Mouse (Mus musculus) kidney, embryonic 15.5 days (tissue): ENCODE results near the gene Tmem209. TPM values are rescaled to one million over a fixed set of nuclear protein-coding genes. Genes with fewer than 3 reads are reported as not detected.

Experiments
- ATAC-seq: fragments of 200-750 bp; cut with Nextera tagmentation; replicated peaks from 2 replicates; pipeline ENCODE4 v1.8.0; 2017; ENCODE audit warnings: moderate TSS enrichment; ENCODE audit not compliant: low FRiP score
- H3K27ac ChIP-seq: fragments of 300-500 bp; sonication (generic); 2 replicates; pipeline ENCODE4 v1.5.1; 2015; ENCODE audit warnings: mild to moderate bottlenecking, inconsistent platforms
- H3K27me3 ChIP-seq: fragments of 300-500 bp; sonication (generic); 2 replicates; pipeline ENCODE4 v1.6.1; 2015; ENCODE audit warnings: inconsistent platforms
- H3K36me3 ChIP-seq: fragments of 300-500 bp; sonication (generic); 2 replicates; pipeline ENCODE4 v1.6.1; 2015; ENCODE audit warnings: inconsistent platforms
- H3K4me1 ChIP-seq: fragments of 300-500 bp; sonication (generic); 2 replicates; pipeline ENCODE4 v1.6.1; 2015; ENCODE audit warnings: inconsistent platforms
- H3K4me2 ChIP-seq: fragments of 300-500 bp; sonication (generic); 2 replicates; pipeline ENCODE4 v1.6.1; 2015; ENCODE audit warnings: moderate library complexity, mild to moderate bottlenecking, inconsistent platforms
- H3K4me3 ChIP-seq: fragments of 300-500 bp; sonication (generic); replicated peaks from 2 replicates; pipeline ENCODE4 v1.5.1; 2015; ENCODE audit warnings: mild to moderate bottlenecking, inconsistent platforms
- H3K9ac ChIP-seq: fragments of 300-500 bp; sonication (generic); 2 replicates; pipeline ENCODE4 v1.6.1; 2015; ENCODE audit warnings: mild to moderate bottlenecking, inconsistent platforms
- H3K9me3 ChIP-seq: fragments of 300-500 bp; sonication (generic); replicated peaks from 2 replicates; pipeline ENCODE4 v1.6.1; 2016; ENCODE audit warnings: inconsistent platforms
- WGBS: fragments of 180-500 bp; shearing (Covaris S2); methylation state at CpG from one replicate; pipeline ENCODE4 v1.1.7; 2015; ENCODE audit warnings: mixed read lengths; 5-methylcytosine and 5-hydroxymethylcytosine counted together
- polyA plus RNA-seq: library from polyadenylated mRNA; unstranded; fragments of >200 nt; fragmentation: Nextera tagmentation; extraction: Ambion mirVana; gene quantifications from 2 replicates; pipeline ENCODE4 v1.2.1, GENCODE M21; 2015

Gene Tmem209
- polyA plus RNA-seq, 1 experiment from 2014 or later = 46.6 TPM

- Histone ChIP-seq H3K9ac (no peak overlapping the region), H3K27me3 (no peaks in the 10 kb centered on the region), H3K36me3 (peaks cover 47% of the 10 kb centered on the region), H3K4me1 (peaks cover 3% of the 10 kb centered on the region; the same call in 1 of the 2 replicates), H3K4me3 (no peak overlapping the region), H3K4me2 (no peak overlapping the region), H3K27ac (0 out of 2 replicates have a peak overlapping the region, but pooled peaks have one; percentile 7), H3K9me3 (no peaks in the 10 kb centered on the region)
- no peak for ATAC-seq
- WGBS = 81% methylated on average over 8 of the region's 8 CpGs
Measured at GRCm38 (mm10) chr6:30477210-30477714, 32.3 kb downstream of the Tmem209 start.

GRCm38 (mm10) chr6:30476025-30476765, 33.4 kb downstream of the Tmem209 start:
- Histone ChIP-seq H3K4me1 (peaks cover 3% of the 10 kb centered on the region; the same call in 1 of the 2 replicates), H3K9ac (no peak overlapping the region), H3K27me3 (no peaks in the 10 kb centered on the region), H3K4me2 (no peak overlapping the region), H3K27ac (no peak overlapping the region), H3K9me3 (no peaks in the 10 kb centered on the region), H3K36me3 (peaks cover 37% of the 10 kb centered on the region), H3K4me3 (no peak overlapping the region)
- no peak for ATAC-seq
- 59% methylated on average over 10 of the region's 10 CpGs for WGBS

- no peaks in the 10 kb centered on the region for H3K27me3 ChIP-seq
- WGBS = 72% methylated on average over 3 of the region's 3 CpGs
Measured at GRCm38 (mm10) chr6:30471706-30472105, 37.9 kb downstream of the Tmem209 start.

GRCm38 (mm10) chr6:30469370-30469769, 40.2 kb downstream of the Tmem209 start:
- Histone ChIP-seq H3K36me3 (no peaks in the 10 kb centered on the region), H3K9me3 (no peaks in the 10 kb centered on the region), H3K9ac (no peak overlapping the region), H3K4me2 (no peak overlapping the region), H3K27me3 (no peaks in the 10 kb centered on the region), H3K27ac (peak overlapping the region; percentile 62), H3K4me3 (no peak overlapping the region), H3K4me1 (peaks cover 46% of the 10 kb centered on the region)
- 76% methylated on average over 12 of the region's 12 CpGs for whole genome bisulfite sequencing
- ATAC-seq = peak; percentile 63; the same call in 1 of the 2 replicates

More at GRCm38 (mm10) chr6:30471706-30472105, 37.9 kb downstream of the Tmem209 start:
- H3K4me2 ChIP-seq = no peak overlapping the region
- H3K36me3 ChIP-seq = no peaks in the 10 kb centered on the region
- no peak overlapping the region for H3K4me3 ChIP-seq
- no peaks in the 10 kb centered on the region for H3K9me3 ChIP-seq
- H3K4me1 ChIP-seq = peaks cover 24% of the 10 kb centered on the region
- no peak overlapping the region for H3K9ac ChIP-seq
- ATAC-seq = no peak
- H3K27ac ChIP-seq = no peak overlapping the region

GRCm38 (mm10) chr6:30468684-30469083, 40.9 kb downstream of the Tmem209 start:
- no peaks in the 10 kb centered on the region for H3K9me3 ChIP-seq
- no peaks in the 10 kb centered on the region for H3K36me3 ChIP-seq
- H3K27me3 ChIP-seq = no peaks in the 10 kb centered on the region
- peaks cover 46% of the 10 kb centered on the region for H3K4me1 ChIP-seq
- no peak overlapping the region for H3K4me3 ChIP-seq
- no peak overlapping the region for H3K9ac ChIP-seq
- peak overlapping the region; percentile 25; the same call in 1 of the 2 replicates for H3K4me2 ChIP-seq
- peak; percentile 68 for ATAC-seq
- peak overlapping the region; percentile 62 for H3K27ac ChIP-seq
- 50% methylated on average over 12 of the region's 12 CpGs for WGBS

- no peak for ATAC-seq
- 64% methylated on average over 1 of the region's 1 CpGs for WGBS
- Histone ChIP-seq H3K9ac (no peak overlapping the region), H3K4me1 (peaks cover 51% of the 10 kb centered on the region), H3K4me2 (no peak overlapping the region), H3K36me3 (no peaks in the 10 kb centered on the region), H3K27ac (no peak overlapping the region), H3K9me3 (no peaks in the 10 kb centered on the region), H3K27me3 (no peaks in the 10 kb centered on the region), H3K4me3 (no peak overlapping the region)
Measured at GRCm38 (mm10) chr6:30468058-30468457, 41.5 kb downstream of the Tmem209 start.

- Histone ChIP-seq H3K27me3 (no peaks in the 10 kb centered on the region), H3K4me3 (no peak overlapping the region), H3K4me2 (no peak overlapping the region), H3K36me3 (no peaks in the 10 kb centered on the region), H3K9me3 (no peaks in the 10 kb centered on the region), H3K4me1 (peaks cover 75% of the 10 kb centered on the region), H3K27ac (no peak overlapping the region), H3K9ac (no peak overlapping the region)
- WGBS = 76% methylated on average over 11 of the region's 11 CpGs
- ATAC-seq = no peak
Measured at GRCm38 (mm10) chr6:30465586-30465985, 44.0 kb downstream of the Tmem209 start.

- Histone ChIP-seq H3K9me3 (no peaks in the 10 kb centered on the region), H3K27me3 (no peaks in the 10 kb centered on the region), H3K36me3 (no peaks in the 10 kb centered on the region), H3K4me2 (no peak overlapping the region), H3K4me3 (no peak overlapping the region), H3K27ac (peak overlapping the region; percentile 85), H3K9ac (no peak overlapping the region), H3K4me1 (peaks cover 76% of the 10 kb centered on the region)
- 5% methylated on average over 7 of the region's 7 CpGs for WGBS
- no peak for ATAC-seq
Measured at GRCm38 (mm10) chr6:30462822-30463221, 46.8 kb downstream of the Tmem209 start.

GRCm38 (mm10) chr6:30461755-30462344, 47.7 kb downstream of the Tmem209 start:
- Histone ChIP-seq H3K9me3 (no peaks in the 10 kb centered on the region), H3K9ac (no peak overlapping the region), H3K4me2 (no peak overlapping the region), H3K27me3 (no peaks in the 10 kb centered on the region), H3K27ac (peak overlapping the region; percentile 98), H3K4me1 (peaks cover 69% of the 10 kb centered on the region), H3K36me3 (no peaks in the 10 kb centered on the region), H3K4me3 (no peak overlapping the region)
- WGBS = 80% methylated on average over 12 of the region's 13 CpGs
- no peak for ATAC-seq

- WGBS = 10% methylated on average over 17 of the region's 19 CpGs
- H3K27me3 ChIP-seq = no peaks in the 10 kb centered on the region
- H3K4me3 ChIP-seq = peak overlapping the region; percentile 20
- 0 out of 2 replicates have a peak, but pooled peaks cover 4% of the 10 kb centered on the region for H3K36me3 ChIP-seq
- no peaks in the 10 kb centered on the region for H3K9me3 ChIP-seq
- ATAC-seq = peak; percentile 93
- peak overlapping the region; percentile 74 for H3K4me2 ChIP-seq
- H3K9ac ChIP-seq = peak overlapping the region; percentile 59; the same call in 1 of the 2 replicates
- H3K27ac ChIP-seq = peak overlapping the region; percentile 98
- peaks cover 60% of the 10 kb centered on the region for H3K4me1 ChIP-seq
Measured at GRCm38 (mm10) chr6:30460750-30461446, 48.7 kb downstream of the Tmem209 start.

- peaks cover 52% of the 10 kb centered on the region for H3K4me1 ChIP-seq
- peak overlapping the region; percentile 74 for H3K4me2 ChIP-seq
- peak overlapping the region; percentile 59 for H3K9ac ChIP-seq
- H3K4me3 ChIP-seq = peak overlapping the region; percentile 48
- ATAC-seq = peak; percentile 55; the same call in 1 of the 2 replicates
- 5% methylated on average over 40 of the region's 40 CpGs for WGBS
- no peaks in the 10 kb centered on the region for H3K27me3 ChIP-seq
- peaks cover 11% of the 10 kb centered on the region for H3K36me3 ChIP-seq
- peak overlapping the region; percentile 98 for H3K27ac ChIP-seq
- H3K9me3 ChIP-seq = no peaks in the 10 kb centered on the region
Measured at GRCm38 (mm10) chr6:30459811-30460749, 49.5 kb downstream of the Tmem209 start.
